Mouse (Mus musculus): ENCODE results near the gene Rora. TPM values are rescaled to one million over a fixed set of nuclear protein-coding genes. Genes with fewer than 3 reads are reported as not detected.

Gene Rora
- polyA plus RNA-seq, 1 experiment from 2014 or later = 23.1 TPM

GRCm38 (mm10) chr9:69292353-69292752, 638.8 kb downstream of the Rora start:
- Histone ChIP-seq H3K4me1 (ENCODE audit: insufficient read depth) (0 out of 2 replicates have a peak, but pooled peaks cover 10% of the 10 kb centered on the region), H3K4me2 (ENCODE audit: low read depth, low read length) (0 out of 2 replicates have a peak overlapping the region, but pooled peaks have one; percentile 81), H3K36me3 (replicated peaks; ENCODE audit: insufficient read depth, low read length) (no peaks in the 10 kb centered on the region), H3K9me3 (ENCODE audit: low read length) (no peaks in the 10 kb centered on the region), H3K9ac (replicated peaks) (no peak overlapping the region), H3K4me3 (ENCODE audit: low read depth, low read length) (no peak overlapping the region), H3K27ac (ENCODE audit: low read depth) (no peak overlapping the region), H3K27me3 (ENCODE audit: insufficient read depth, low read length) (peaks cover 22% of the 10 kb centered on the region)
- TF ChIP-seq CTCF (IDR thresholded peaks at IDR 0.05; ENCODE audit: low read depth) (no peak), EP300 (IDR thresholded peaks at IDR 0.05; ENCODE audit: low read depth) (no peak)
- DNase-seq = no peak
- ATAC-seq = no peak
- 68% methylated on average over 5 of the region's 5 CpGs for WGBS (ENCODE audit: insufficient replicate concordance)

GRCm38 (mm10) chr9:69292776-69293687, 639.4 kb downstream of the Rora start:
- peak overlapping the region; percentile 5; the same call in 1 of the 2 replicates for H3K27ac ChIP-seq (ENCODE audit: low read depth)
- H3K4me1 ChIP-seq (ENCODE audit: insufficient read depth) = peaks cover 10% of the 10 kb centered on the region; the same call in 1 of the 2 replicates
- H3K4me3 ChIP-seq (ENCODE audit: low read depth, low read length) = no peak overlapping the region
- H3K27me3 ChIP-seq (ENCODE audit: insufficient read depth, low read length) = peaks cover 22% of the 10 kb centered on the region
- H3K4me2 ChIP-seq (ENCODE audit: low read depth, low read length) = peak overlapping the region; percentile 22
- H3K9me3 ChIP-seq (ENCODE audit: low read length) = no peaks in the 10 kb centered on the region
- no peak for ATAC-seq
- whole genome bisulfite sequencing (ENCODE audit: insufficient replicate concordance) = 76% methylated on average over 12 of the region's 12 CpGs
- H3K36me3 ChIP-seq (replicated peaks; ENCODE audit: insufficient read depth, low read length) = no peaks in the 10 kb centered on the region
- DNase-seq = no peak
- no peak for TF ChIP-seq CTCF (IDR thresholded peaks at IDR 0.05; ENCODE audit: low read depth)
- TF ChIP-seq EP300 (IDR thresholded peaks at IDR 0.05; ENCODE audit: low read depth) = no peak
- H3K9ac ChIP-seq (replicated peaks) = no peak overlapping the region

- no peaks in the 10 kb centered on the region for H3K36me3 ChIP-seq (replicated peaks; ENCODE audit: insufficient read depth, low read length)
- H3K9me3 ChIP-seq (ENCODE audit: low read length) = no peaks in the 10 kb centered on the region
- ATAC-seq (no peak), DNase-seq (no peak)
- no peak overlapping the region for H3K4me3 ChIP-seq (ENCODE audit: low read depth, low read length)
- H3K9ac ChIP-seq (replicated peaks) = no peak overlapping the region
- H3K27me3 ChIP-seq (ENCODE audit: insufficient read depth, low read length) = peaks cover 22% of the 10 kb centered on the region
- H3K4me2 ChIP-seq (ENCODE audit: low read depth, low read length) = peak overlapping the region; percentile 15
- H3K4me1 ChIP-seq (ENCODE audit: insufficient read depth) = peaks cover 14% of the 10 kb centered on the region
- TF ChIP-seq CTCF (IDR thresholded peaks at IDR 0.05; ENCODE audit: low read depth) (no peak), EP300 (IDR thresholded peaks at IDR 0.05; ENCODE audit: low read depth) (no peak)
- 56% methylated on average over 8 of the region's 8 CpGs for WGBS (ENCODE audit: insufficient replicate concordance)
- H3K27ac ChIP-seq (ENCODE audit: low read depth) = peak overlapping the region; percentile 5; the same call in 1 of the 2 replicates
These were observed 640.1 kb downstream of the Rora start for GRCm38 (mm10) chr9:69293688-69294074.

- no peak overlapping the region for H3K9ac ChIP-seq (replicated peaks)
- H3K9me3 ChIP-seq (ENCODE audit: low read length) = no peaks in the 10 kb centered on the region
- ATAC-seq = no peak
- no peak overlapping the region for H3K4me3 ChIP-seq (ENCODE audit: low read depth, low read length)
- H3K4me2 ChIP-seq (ENCODE audit: low read depth, low read length) = 0 out of 2 replicates have a peak overlapping the region, but pooled peaks have one; percentile 18
- no peaks in the 10 kb centered on the region for H3K36me3 ChIP-seq (replicated peaks; ENCODE audit: insufficient read depth, low read length)
- no peak for DNase-seq
- WGBS (ENCODE audit: insufficient replicate concordance) = 78% methylated on average over 5 of the region's 5 CpGs
- peaks cover 11% of the 10 kb centered on the region for H3K4me1 ChIP-seq (ENCODE audit: insufficient read depth)
- no peak for TF ChIP-seq EP300 (IDR thresholded peaks at IDR 0.05; ENCODE audit: low read depth)
- no peak for TF ChIP-seq CTCF (IDR thresholded peaks at IDR 0.05; ENCODE audit: low read depth)
- H3K27me3 ChIP-seq (ENCODE audit: insufficient read depth, low read length) = peaks cover 19% of the 10 kb centered on the region
- no peak overlapping the region for H3K27ac ChIP-seq (ENCODE audit: low read depth)
These were observed 640.8 kb downstream of the Rora start for GRCm38 (mm10) chr9:69294426-69294825.

GRCm38 (mm10) chr9:69294856-69295255, 641.3 kb downstream of the Rora start:
- no peak for ATAC-seq
- Histone ChIP-seq H3K4me2 (ENCODE audit: low read depth, low read length) (0 out of 2 replicates have a peak overlapping the region, but pooled peaks have one; percentile 18), H3K36me3 (replicated peaks; ENCODE audit: insufficient read depth, low read length) (no peaks in the 10 kb centered on the region), H3K27me3 (ENCODE audit: insufficient read depth, low read length) (peaks cover 15% of the 10 kb centered on the region), H3K9me3 (ENCODE audit: low read length) (no peaks in the 10 kb centered on the region), H3K9ac (replicated peaks) (no peak overlapping the region), H3K4me1 (ENCODE audit: insufficient read depth) (peaks cover 11% of the 10 kb centered on the region), H3K4me3 (ENCODE audit: low read depth, low read length) (no peak overlapping the region), H3K27ac (ENCODE audit: low read depth) (no peak overlapping the region)
- TF ChIP-seq EP300 (IDR thresholded peaks at IDR 0.05; ENCODE audit: low read depth) (no peak), CTCF (IDR thresholded peaks at IDR 0.05; ENCODE audit: low read depth) (no peak)
- WGBS (ENCODE audit: insufficient replicate concordance) = 80% methylated on average over 14 of the region's 14 CpGs
- no peak for DNase-seq

GRCm38 (mm10) chr9:69295826-69296225, 642.2 kb downstream of the Rora start:
- whole genome bisulfite sequencing (ENCODE audit: insufficient replicate concordance) = 68% methylated on average over 3 of the region's 3 CpGs
- H3K4me2 ChIP-seq (ENCODE audit: low read depth, low read length) = no peak overlapping the region
- H3K27me3 ChIP-seq (ENCODE audit: insufficient read depth, low read length) = peaks cover 6% of the 10 kb centered on the region
- H3K36me3 ChIP-seq (replicated peaks; ENCODE audit: insufficient read depth, low read length) = no peaks in the 10 kb centered on the region
- H3K4me1 ChIP-seq (ENCODE audit: insufficient read depth) = peaks cover 13% of the 10 kb centered on the region
- ATAC-seq (no peak), DNase-seq (no peak)
- TF ChIP-seq EP300 (IDR thresholded peaks at IDR 0.05; ENCODE audit: low read depth) (no peak), CTCF (IDR thresholded peaks at IDR 0.05; ENCODE audit: low read depth) (no peak)
- H3K9me3 ChIP-seq (ENCODE audit: low read length) = no peaks in the 10 kb centered on the region
- H3K4me3 ChIP-seq (ENCODE audit: low read depth, low read length) = no peak overlapping the region
- H3K9ac ChIP-seq (replicated peaks) = no peak overlapping the region
- no peak overlapping the region for H3K27ac ChIP-seq (ENCODE audit: low read depth)
